Mouse (Mus musculus): Measurements from ENCODE around the gene Vmn2r62.
"Not testable (repeated sequence)": the region's sequence is repeated elsewhere in the genome, so short reads cannot be mapped to it uniquely, and the experiment has no call there.

The Vmn2r62 gene

GRCm38 (mm10) chr7:42793425-42793824 is at the start of gene Vmn2r62:
Vmn2r62 (minus strand) TSS chr7:42793525.
- not testable (repeated sequence) for DNase-seq

DNA sequence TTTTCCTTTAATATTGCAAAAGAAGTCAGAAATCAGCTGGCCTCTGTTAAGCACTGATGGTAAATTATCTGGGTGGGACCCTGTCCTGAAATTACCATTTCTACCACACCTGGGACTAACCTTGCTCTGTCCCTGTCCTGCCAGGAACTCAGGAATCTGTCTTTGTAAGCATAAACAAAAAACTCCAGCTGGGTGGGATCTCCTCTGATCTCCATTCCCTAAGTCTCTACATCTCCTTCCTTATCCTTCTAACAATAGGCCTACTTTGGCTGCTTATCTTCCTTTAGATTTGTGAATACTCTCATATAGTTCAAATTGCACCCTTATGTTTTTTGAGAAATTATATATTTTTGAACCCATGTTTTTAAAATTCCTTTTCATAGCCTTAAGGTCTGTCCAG is 45.0 kb upstream of the Vmn2r62 start:
- not testable (repeated sequence) for DNase-seq

DNA sequence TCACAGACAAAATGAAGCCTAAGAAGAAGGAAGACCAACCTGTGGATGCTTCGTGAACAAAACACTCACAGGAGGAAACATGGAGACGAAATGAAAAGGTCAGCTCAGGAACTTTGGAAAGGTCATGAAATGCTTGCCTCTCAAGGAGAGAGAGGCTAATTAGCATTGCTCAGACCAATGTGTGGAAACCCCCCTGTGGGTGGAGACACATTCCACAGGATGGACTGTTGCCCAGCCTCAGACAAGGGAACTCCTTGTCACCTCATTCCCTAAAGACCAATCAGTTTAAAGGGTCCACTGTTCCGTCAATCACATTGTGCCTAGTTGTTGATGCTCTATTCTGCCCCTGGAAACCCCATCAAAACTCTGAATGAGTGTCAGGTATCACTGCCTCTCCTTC is 38.9 kb upstream of the Vmn2r62 start:
- no peak for DNase-seq

DNA sequence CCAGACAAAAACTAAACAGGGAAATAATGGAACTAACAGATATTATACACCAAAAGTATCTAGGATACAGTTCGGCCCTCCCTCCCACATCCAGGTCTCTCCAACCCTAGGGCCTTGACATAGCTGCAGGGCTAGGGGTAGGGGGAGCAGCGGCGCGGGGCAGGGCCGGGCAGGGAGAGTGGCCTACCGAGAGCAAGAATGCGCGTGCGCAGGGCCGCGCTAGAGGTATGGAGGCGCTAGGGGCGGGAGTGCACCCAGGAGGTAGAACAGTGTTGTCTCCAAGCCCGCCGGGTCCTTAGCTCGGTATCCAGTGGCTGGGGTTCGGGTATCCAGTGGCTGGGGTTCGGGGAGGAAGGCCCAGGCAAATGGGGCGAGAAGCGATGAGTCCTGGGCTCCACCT is 43.5 kb downstream of the Vmn2r62 start:
- no peak for DNase-seq

DNA sequence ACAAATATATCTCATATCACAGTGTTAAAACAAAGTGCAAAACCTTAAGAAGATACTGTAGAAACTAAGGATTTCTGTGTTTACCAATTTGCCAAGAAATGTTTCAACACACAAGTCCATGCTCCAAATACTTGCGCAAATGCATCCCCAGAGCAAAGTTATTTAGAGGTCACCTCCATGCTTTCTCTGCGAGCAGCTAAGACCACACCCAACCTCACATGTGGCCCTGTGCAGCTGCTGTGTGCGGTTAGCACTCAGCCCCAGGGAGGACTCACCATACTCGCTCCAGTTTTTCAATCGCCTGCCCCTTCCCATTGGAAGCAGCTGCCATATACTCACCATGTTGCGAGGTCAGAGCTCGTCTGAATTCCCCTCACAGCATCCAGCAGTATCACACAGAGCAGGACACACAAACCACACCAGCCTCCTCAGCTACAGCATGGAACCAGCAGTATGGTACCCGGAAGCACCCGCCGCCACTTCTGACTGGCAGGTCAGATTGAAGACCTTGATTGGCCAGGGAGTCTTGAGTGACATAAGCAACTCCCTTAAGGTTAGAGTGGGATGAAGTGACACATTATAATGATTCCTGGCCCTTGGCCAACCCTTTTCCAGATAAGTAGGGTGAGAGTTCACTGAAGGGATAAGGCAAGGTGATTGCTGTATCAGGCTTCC is 54.7 kb downstream of the Vmn2r62 start:
- DNase-seq: no peak

DNA sequence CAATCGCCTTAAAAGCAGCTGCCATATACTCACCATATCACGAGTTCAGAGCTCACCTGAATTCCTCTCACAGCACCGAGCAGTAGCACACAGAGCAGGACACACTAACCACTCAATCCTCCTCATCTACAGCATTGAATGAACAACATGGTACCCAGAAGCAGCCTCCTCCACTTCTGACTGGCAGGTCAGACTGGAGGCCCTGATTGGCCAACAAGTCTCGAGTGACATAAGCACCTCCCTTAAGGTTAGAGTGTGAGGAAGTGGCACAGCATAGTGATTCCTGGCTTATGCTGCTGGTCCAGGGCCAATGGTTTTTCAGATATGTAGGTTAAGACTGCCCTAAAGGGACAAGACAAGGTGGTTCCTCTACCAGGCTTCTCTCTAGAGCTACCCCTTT is 66.4 kb downstream of the Vmn2r62 start, which contains the start of gene Gm17067:
Gene Gm17067, minus strand, starts transcription at position 101 of the 400 bp plus-strand sequence.
- not testable (repeated sequence) for DNase-seq

Data from kidney, adult 8-10 months (tissue).